Mouse (Mus musculus) kidney, adult 11 months (tissue): ENCODE measurements around the gene Rnf157.
"Not testable (repeated sequence)": the region's sequence is repeated elsewhere in the genome, so short reads cannot be mapped to it uniquely, and the experiment has no call there.

Experiments
- DNase-seq: peaks from one replicate; pipeline ENCODE4 v3.0.0; 2022

The Rnf157 gene

DNA sequence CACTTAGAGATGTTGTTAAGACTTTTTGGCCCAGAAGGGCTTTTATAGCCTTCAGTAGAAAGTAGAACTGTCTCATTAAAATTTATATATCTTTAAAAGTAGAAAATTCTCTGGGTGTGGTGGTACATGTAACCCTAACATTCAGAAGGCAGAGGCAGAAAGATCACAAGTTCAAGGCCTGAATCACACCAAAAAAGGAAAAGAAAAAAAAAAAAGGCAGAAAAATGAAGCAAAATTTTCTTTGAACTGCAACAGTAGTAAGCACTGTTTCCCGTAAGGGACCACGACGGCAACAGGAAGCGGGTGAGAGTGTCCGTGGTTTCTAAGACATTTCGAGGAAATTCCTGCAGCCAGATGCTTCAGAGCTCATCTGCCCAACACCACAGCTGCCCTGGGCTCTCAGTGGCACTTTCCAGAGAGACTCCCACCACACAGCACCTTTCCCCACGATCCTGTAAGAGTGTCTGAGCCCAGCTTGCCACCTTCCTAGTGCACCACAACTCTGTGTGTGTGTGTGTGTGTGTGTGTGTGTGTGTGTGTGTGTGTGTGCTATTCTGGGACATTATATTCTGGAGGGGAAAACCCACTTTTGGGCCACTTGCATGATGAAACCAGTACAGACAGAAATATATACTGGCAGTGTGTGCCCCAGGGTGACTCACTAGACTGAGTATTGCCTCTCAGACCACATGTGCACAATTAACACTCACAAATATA is 35.7 kb downstream of the Rnf157 start:
- no peak for DNase-seq

DNA sequence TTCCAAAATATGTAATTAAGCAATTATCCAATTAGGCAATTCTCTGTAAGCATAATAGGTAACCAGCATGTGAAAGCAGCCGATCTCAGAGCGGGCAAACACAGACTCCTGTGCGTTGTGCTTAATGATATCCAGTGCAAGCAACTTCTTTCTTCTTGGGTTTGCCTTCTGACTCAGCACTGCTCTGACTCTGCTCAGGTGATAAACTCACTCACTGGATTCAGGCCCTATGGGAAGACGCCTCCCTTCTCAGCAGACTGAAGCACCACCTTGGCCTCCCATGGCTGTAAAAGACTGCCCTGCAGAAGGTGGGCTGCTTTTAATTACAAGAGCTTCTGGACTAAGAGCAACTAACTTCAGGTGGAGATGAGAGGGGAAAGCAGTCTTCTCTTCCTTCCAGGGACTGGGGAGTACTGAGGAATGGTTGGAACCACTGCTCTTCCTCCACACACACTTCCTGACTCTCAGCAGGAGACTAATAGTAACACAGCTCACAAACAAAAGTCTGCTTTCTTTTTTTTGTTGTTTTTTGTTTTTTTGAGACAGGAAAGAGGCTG is 40.9 kb downstream of the Rnf157 start:
- DNase-seq, result no peak

DNA sequence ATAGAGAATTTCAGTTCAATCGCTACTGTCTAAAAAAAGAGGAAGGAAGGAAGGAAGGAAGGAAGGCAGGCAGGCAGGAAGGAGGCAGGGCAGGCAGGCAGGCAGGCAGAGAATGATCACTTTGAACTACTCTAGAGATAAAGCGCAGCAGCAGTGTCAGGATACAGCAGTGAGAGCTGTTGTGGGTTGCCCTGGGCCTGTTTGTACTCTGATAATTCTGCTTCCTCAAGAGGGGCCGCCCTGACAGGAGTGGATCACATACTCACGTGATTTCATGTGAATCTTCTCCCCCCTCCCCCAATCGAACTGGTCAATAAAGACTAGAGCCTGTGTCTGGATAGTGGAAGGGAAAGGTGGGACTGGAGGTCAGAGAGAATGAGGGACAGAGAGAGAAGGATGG is 43.2 kb downstream of the Rnf157 start:
- no peak for DNase-seq

DNA sequence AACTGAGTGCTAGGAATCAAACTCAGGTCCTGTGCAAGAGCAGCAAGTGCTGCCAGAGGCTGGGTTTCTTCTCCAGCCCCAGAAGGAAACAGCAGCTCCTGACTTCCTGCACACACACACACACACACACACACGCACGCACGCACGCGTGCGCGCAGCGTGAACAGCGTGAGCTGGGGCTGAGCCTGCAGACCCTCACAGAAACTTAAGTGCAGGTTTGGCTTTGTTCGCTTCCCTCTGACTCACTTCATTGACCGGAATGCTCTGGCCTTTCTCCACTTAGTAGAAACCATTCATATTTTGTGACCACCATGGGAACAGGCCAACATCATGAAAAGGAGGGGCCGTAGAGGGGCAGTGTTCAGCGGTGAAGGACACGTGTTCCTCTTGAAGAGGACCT is 43.8 kb downstream of the Rnf157 start:
- DNase-seq, result no peak

DNA sequence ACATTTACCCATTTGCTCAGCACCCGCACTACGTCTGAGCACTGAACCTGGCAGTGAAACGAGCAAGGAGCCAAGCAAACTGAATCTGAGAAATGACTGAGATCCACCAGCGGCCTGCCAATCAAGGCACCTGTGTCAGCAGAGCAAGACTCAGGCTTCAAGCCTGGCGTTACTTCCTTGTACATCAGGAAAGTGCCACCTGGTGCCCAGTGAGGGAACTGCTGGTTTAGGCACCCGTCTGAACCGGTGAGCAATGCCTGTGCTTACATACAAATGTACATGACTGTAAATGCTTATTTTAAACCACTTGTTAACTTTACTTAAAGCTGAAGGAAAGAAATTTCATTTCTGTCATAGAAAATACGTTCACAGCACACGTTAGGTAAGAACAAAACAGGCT is 44.7 kb downstream of the Rnf157 start:
- peak; percentile 84 for DNase-seq

GRCm38 (mm10) chr11:116366647-116367046 is 46.2 kb downstream of the Rnf157 start:
- DNase-seq, result no peak

DNA sequence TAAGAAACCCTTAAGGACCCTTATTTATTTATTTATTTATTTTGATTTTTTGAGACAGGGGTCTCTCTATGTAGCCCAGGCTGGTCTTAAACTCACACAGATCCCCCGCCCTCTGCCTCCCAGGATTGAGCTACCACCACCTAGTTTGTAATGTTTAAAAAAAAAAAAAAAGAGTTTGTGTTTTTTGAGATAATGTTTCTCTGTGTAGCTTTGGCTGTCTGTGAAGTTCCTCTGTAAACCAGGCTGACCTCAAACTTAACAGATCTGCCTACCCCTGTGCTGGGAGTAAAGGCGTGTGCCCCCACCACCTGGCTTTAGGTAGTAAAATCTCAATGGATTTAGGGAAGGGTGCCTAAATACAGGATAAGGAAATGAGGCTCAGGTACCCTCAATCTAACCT is 46.7 kb downstream of the Rnf157 start:
- no peak for DNase-seq

DNA sequence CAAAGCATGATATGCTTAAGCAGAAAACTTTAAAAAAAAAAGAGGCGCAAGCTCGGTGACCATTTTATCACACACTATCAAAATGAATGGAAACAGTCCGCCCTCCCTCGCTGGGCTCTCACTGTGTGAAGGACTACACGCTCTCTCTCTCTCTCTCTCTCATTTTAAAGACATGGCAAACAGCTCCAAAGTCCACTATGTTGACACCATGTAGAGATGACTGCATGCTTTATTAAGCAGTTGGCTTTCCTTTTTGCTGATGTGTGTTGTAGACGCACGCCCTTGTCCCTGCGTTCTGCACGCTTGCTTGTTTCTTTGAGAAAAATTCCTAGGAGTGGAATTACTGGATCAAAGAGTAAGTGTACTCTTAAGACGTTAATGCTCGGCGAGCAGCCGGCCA is 47.4 kb downstream of the Rnf157 start:
- DNase-seq, result no peak

- DNase-seq, result no peak
These were observed 50.8 kb downstream of the Rnf157 start for GRCm38 (mm10) chr11:116362015-116362414.

GRCm38 (mm10) chr11:116360915-116361314 is 51.9 kb downstream of the Rnf157 start:
- DNase-seq, result not testable (repeated sequence)

- no peak for DNase-seq
These were observed 53.2 kb downstream of the Rnf157 start for GRCm38 (mm10) chr11:116359652-116360051.

- no peak for DNase-seq
These were observed 53.8 kb downstream of the Rnf157 start for GRCm38 (mm10) chr11:116358926-116359637.

DNA sequence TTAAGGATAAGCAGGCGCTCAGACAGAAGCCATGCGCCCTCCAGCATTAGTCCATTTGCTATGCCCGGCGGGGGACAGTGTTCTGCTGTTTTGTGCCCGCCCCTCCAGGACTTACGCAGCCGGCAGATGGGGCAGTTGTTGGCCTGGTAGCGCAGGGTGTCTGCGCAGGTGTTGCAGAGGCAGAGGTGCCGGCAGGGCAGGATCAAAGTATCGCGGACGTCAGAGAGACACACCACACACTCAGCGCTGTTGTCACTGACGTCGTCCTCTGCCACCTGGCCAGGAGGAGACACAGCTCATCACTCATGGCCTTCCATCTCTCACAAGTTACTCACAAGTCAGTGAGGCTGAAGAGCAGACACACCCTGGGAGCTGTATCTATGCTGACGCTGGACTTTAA is 58.3 kb downstream of the Rnf157 start:
- DNase-seq, result no peak

- no peak for DNase-seq
These were observed 59.3 kb downstream of the Rnf157 start for GRCm38 (mm10) chr11:116353535-116353934.

DNA sequence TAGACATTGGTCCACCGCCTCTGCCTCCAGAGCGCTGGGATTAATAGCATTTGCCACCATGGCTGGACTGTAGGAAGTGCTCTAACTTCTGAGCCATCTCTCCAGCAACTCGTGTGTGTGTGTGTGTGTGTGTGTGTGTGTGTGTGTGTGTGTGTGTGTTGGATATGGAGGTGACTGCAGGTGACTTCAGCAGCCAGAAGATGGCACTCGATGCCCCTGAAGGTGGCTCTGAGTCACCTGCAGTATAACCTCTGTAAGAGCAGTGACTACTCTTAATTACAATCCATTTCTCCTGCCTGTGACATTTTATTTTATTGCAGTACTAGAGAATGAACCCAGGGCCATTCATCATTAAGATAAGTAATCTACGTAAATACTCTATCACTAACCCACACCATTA is 61.5 kb downstream of the Rnf157 start:
- no peak for DNase-seq

- no peak for DNase-seq
These were observed 64.9 kb downstream of the Rnf157 start for GRCm38 (mm10) chr11:116347955-116348354.

DNA sequence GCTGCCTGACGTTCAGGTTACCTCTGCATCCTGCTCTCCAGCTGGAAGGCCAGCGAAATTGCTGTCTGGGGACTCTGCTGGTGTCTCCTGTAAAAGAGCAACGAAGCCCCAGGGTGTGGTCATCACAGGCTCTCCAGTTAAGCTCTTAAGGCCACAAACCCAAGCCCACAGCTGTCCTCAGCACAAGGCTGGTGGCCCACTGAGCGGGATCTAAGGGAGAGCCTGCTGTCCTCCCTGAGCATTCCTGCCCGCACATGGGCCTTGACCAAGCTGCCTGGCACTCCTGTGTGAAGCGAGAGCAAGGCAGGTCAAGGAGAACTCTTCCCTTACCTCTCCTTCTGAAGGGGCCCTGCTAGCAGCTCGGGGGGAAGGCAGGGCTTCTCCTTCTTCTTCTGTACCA is 65.8 kb downstream of the Rnf157 start:
- DNase-seq, result no peak

GRCm38 (mm10) chr11:116342069-116342791 is 70.6 kb downstream of the Rnf157 start:
- no peak for DNase-seq

DNA sequence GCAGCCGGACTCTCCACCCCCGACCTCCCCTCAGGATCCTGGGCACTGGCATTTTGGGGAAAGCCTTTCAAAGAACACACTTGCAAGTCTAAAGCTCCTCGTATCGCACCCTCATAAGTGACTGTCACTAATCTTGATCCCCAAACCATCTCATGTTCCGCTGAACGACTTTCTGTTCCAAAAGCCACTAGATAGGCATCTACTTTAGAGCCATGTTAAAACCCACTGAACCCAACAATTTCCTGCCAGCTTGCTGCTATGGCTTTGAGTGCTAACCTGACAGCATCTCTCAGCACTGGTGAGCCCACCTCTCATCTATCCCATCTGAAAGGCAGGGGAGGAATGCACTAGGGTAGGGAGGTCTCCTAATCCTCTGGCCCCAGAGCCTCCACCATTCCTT is 75.3 kb downstream of the Rnf157 start:
- no peak for DNase-seq

GRCm38 (mm10) chr11:116337000-116337399 is 75.8 kb downstream of the Rnf157 start:
- no peak for DNase-seq

DNA sequence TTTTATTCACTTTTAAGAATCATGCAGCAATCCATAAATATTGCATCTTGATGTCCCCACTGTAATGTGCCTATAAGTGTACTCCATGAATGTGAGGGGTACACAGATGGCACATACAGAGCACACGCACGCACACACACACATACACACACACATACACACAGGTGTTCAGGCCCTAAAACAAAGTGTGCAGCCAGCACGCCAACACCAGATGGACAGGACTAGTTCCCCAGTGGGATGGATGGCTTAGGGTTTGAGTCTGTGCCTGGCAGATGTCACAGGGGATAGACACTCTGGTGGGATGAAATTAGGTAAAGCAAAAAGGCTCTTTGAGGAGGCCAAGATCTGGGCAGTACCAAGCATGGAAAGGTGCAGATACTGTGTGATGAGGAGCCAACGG is 76.4 kb downstream of the Rnf157 start:
- no peak for DNase-seq

DNA sequence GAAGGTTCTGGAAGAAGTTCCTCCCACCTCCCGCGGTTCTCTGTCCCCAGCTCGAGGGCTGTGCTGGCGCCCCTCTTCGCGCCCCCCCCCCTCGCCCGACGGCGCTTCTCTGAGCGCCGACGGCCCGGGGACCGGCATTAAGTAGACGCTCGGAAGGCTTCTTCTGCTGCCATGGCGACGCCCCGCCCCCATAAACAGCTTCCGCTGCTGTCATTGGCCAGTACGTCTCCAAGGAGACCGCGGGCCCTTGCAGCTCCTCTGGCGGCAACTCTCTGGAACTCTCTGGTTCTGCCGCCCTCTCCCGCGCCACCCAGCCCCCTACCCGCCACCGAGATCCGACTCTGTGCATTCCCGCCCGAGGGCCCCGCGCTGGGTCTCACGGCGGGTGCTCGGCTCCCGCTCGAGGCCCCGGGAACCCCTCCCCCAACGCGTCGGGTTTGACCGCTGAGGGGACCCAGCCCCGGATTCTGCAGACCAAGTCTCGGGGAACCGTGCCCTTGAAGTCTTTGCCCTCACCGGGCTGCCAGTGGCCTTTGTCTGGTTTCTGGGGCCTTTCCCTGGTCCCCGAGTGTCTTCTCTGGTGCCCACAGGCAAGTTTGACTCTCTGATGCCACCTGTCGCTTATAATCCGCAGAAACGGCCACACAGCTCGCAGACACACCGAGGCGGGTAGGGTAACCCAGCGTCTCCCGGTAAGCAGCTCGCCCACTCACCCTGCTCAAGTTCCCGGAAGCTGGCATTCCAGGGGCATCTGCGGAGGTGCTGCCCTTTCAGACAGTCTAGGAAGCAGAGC is 77.4 kb downstream of the Rnf157 start, which contains the start of gene Foxj1:
Foxj1 (minus strand) TSS at position 156 of the 793 bp plus-strand sequence.
- DNase-seq, result peak; percentile 93

DNA sequence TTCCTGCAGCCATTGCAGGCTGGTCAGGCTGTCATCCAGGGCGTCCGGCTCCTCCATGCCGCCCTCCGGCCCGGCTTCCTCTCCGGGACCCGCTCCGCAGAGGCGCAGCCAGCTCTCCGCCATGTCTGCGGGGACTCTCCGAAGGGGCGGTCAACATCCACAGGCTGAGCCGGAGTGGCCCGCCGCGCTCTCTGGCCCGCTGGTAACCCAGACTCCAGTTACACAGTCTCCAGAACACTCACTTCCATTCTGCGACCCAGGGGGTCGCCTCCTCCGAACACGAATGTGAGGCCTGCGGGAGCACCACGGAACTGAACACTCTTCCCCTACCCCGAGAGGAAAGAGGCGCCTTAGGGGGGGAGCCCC is 78.4 kb downstream of the Rnf157 start:
- no peak for DNase-seq
